Comparison of ENCODE assay signal across 19 mouse cellular contexts in genomic region chr6:140799435-140800040, GRCm38 (mm10).
DNase-seq lines count a peak whose midpoint lies in the region.
"Had no signal": no experiment of that assay in that cellular context is flagged by ENCODE, and none has a peak within 500 bp of the region (broad histone marks: within the 10 kb centered on the region; RNA-seq: fewer than 3 reads in every experiment).

No protein-coding gene starts in this region.

- DNase-seq in left cerebral cortex, postnatal 4 days = peak; percentile 18
- no peak for DNase-seq in left cerebral cortex, postnatal 10 days (ENCODE audit: extremely low spot score in 1 of 2, low spot score in 2 of 2)
- DNase-seq in cerebellum, adult 18-20 months = peak; percentile 68 to 69
- peak; percentile 69 to 71 for DNase-seq in cerebellum, postnatal 14 days
- DNase-seq in lung, postnatal 4 days = peak; percentile 18 to 46
- no peak for DNase-seq in adrenal gland, adult 18-20 months (ENCODE audit: low spot score in 2 of 2)
- no peak for DNase-seq in frontal cortex, postnatal 10 days (ENCODE audit: low spot score in 2 of 2)
- DNase-seq: adrenal gland, adult 2 months; embryo, embryonic 11 days; gastrocnemius, postnatal 14 days; heart, adult 18-20 months; heart, postnatal 14 days; kidney, postnatal 36 days; liver, embryonic 13.5 days; lung, embryonic 14.5 days; midbrain, embryonic 14.5 days; right cerebral cortex, postnatal 14 days; spleen, adult 18-20 months; thymus, postnatal 14 days had no signal

- intact Hi-C loops in left cerebral cortex, postnatal 4 days (cut with DNase I) = no loop called here
- intact Hi-C loops in left cerebral cortex, postnatal 10 days (cut with DNase I) = no loop called here

Comparison
In these comparisons a context has a peak if more than half of its experiments do, and no peak if none do; other contexts are left out.
1. DNase-seq: peak in left cerebral cortex, postnatal 4 days (single experiment), cerebellum, adult 18-20 months (2 of 2), cerebellum, postnatal 14 days (2 of 2) and lung, postnatal 4 days (2 of 2); none in left cerebral cortex, postnatal 10 days (0 of 2), adrenal gland, adult 18-20 months (0 of 2) and frontal cortex, postnatal 10 days (0 of 2).